Mouse (Mus musculus): ENCODE measurements around the gene Josd1.

DNA sequence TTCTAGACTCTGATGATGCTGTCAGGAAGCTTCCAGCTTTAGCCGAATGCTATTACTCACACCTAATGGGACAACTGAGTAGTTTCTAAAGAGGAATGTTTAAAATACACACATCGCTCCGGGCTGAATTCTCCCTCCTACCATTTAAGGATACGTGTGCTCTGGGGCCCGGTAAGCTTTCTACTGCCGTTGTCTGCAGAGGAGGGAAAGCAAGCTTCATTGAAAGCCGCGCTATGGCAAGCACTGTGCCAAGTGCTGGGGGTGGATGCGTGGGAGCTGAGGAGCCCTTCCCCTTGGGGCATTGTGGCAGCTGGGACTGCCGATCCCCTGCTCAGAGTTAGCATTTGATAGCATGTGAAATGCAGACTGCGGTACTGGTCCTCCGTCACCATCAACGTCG, 31.3 kb downstream of the Josd1 start:
- TF ChIP-seq CTCF (IDR thresholded peaks at IDR 0.05; ENCODE audit: low read depth, low read length) = no peak
- no peak for TF ChIP-seq TAL1 (conservative IDR thresholded peaks at IDR 0.05; ENCODE audit: low read depth, low read length)

Data from G1E (cell line).